Mouse (Mus musculus) liver, adult 2 months (tissue): ENCODE results near the gene 5730522E02Rik.

Experiments used
- CTCF ChIP-seq: fragments of 200-500 bp; IDR thresholded peaks from 2 replicates; pipeline ENCODE4 v1.5.1; 2011; ENCODE audit warnings: low read depth, low read length, control low read depth
- POLR2A ChIP-seq: fragments of 200-500 bp; IDR thresholded peaks from 2 replicates; pipeline ENCODE4 v1.6.1; 2011; ENCODE audit warnings: low read length, control low read depth; ENCODE audit not compliant: insufficient read depth; ENCODE audit errors: extremely low read depth

DNA sequence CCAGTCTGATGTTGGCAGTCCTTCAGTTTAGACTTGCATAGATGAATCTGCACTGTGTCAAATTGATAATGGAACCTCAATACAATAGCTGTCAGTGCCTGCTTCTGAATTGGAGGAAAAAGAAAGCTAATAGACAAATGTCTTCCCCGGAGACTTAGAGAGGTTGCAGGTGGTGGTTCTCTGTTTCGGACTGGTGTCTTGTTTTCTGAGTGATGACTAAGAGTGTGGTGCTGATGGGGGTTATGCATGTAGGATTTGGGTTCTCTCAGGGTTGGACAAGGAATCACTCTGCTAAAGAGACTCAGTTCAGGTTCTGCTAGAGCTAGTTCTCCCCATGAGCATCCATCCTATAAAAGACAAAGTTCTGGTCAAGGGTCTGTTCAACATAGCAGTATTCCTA is 397.1 kb downstream of the 5730522E02Rik start:
- TF ChIP-seq CTCF (no peak), POLR2A (no peak)
